Mouse (Mus musculus): ENCODE measurements around the gene Ldlrad1. TPM values are rescaled to one million over a fixed set of nuclear protein-coding genes. Genes with fewer than 3 reads are reported as not detected.

The Ldlrad1 gene
- polyA plus RNA-seq, 1 experiment from 2014 or later, result not detected

GRCm38 (mm10) chr4:107181866-107182265, 27.1 kb upstream of the Ldlrad1 start:
- no peak overlapping the region for H3K4me3 ChIP-seq
- H3K9ac ChIP-seq (replicated peaks), result no peak overlapping the region
- peaks cover 12% of the 10 kb centered on the region for H3K36me3 ChIP-seq
- H3K9me3 ChIP-seq, result no peaks in the 10 kb centered on the region
- peaks cover 27% of the 10 kb centered on the region for H3K4me1 ChIP-seq
- 90% methylated on average over 6 of the region's 6 CpGs for WGBS
- no peak overlapping the region for H3K4me2 ChIP-seq (replicated peaks)
- H3K27ac ChIP-seq (replicated peaks), result no peak overlapping the region
- no peaks in the 10 kb centered on the region for H3K27me3 ChIP-seq
- no peak for ATAC-seq (ENCODE audit: low FRiP score, low read depth)

- Histone ChIP-seq H3K4me3 (no peak overlapping the region), H3K9ac (replicated peaks) (no peak overlapping the region), H3K27me3 (no peaks in the 10 kb centered on the region), H3K27ac (replicated peaks) (no peak overlapping the region), H3K36me3 (peaks cover 20% of the 10 kb centered on the region), H3K4me2 (replicated peaks) (no peak overlapping the region), H3K4me1 (peaks cover 18% of the 10 kb centered on the region), H3K9me3 (no peaks in the 10 kb centered on the region)
- 84% methylated on average over 2 of the region's 2 CpGs for WGBS
- ATAC-seq (ENCODE audit: low FRiP score, low read depth), result no peak
These were observed 26.2 kb upstream of the Ldlrad1 start for GRCm38 (mm10) chr4:107182796-107183195.

GRCm38 (mm10) chr4:107183203-107183602, 25.8 kb upstream of the Ldlrad1 start:
- Histone ChIP-seq H3K27me3 (no peaks in the 10 kb centered on the region), H3K4me2 (replicated peaks) (no peak overlapping the region), H3K9me3 (no peaks in the 10 kb centered on the region), H3K36me3 (peaks cover 24% of the 10 kb centered on the region), H3K27ac (replicated peaks) (no peak overlapping the region), H3K4me3 (no peak overlapping the region), H3K4me1 (peaks cover 18% of the 10 kb centered on the region), H3K9ac (replicated peaks) (no peak overlapping the region)
- no peak for ATAC-seq (ENCODE audit: low FRiP score, low read depth)
- WGBS, result 90% methylated on average over 4 of the region's 4 CpGs

- no peak overlapping the region for H3K4me3 ChIP-seq
- peaks cover 8% of the 10 kb centered on the region for H3K4me1 ChIP-seq
- H3K27me3 ChIP-seq, result no peaks in the 10 kb centered on the region
- H3K27ac ChIP-seq (replicated peaks), result no peak overlapping the region
- 65% methylated on average over 3 of the region's 3 CpGs for WGBS
- peaks cover 46% of the 10 kb centered on the region for H3K36me3 ChIP-seq
- H3K9ac ChIP-seq (replicated peaks), result no peak overlapping the region
- no peak for ATAC-seq (ENCODE audit: low FRiP score, low read depth)
- H3K4me2 ChIP-seq (replicated peaks), result no peak overlapping the region
- H3K9me3 ChIP-seq, result no peaks in the 10 kb centered on the region
These were observed 23.3 kb upstream of the Ldlrad1 start for GRCm38 (mm10) chr4:107185703-107186102.

GRCm38 (mm10) chr4:107193841-107194240, 15.1 kb upstream of the Ldlrad1 start:
- ATAC-seq (ENCODE audit: low FRiP score, low read depth), result no peak
- H3K36me3 ChIP-seq, result peaks cover 76% of the 10 kb centered on the region
- H3K9me3 ChIP-seq, result no peaks in the 10 kb centered on the region
- no peak overlapping the region for H3K4me2 ChIP-seq (replicated peaks)
- H3K4me3 ChIP-seq, result no peak overlapping the region
- WGBS, result 95% methylated on average over 3 of the region's 3 CpGs
- no peak overlapping the region for H3K9ac ChIP-seq (replicated peaks)
- H3K27ac ChIP-seq (replicated peaks), result no peak overlapping the region
- H3K27me3 ChIP-seq, result no peaks in the 10 kb centered on the region
- no peaks in the 10 kb centered on the region for H3K4me1 ChIP-seq

GRCm38 (mm10) chr4:107196454-107196853, 12.5 kb upstream of the Ldlrad1 start:
- Histone ChIP-seq H3K27me3 (no peaks in the 10 kb centered on the region), H3K4me3 (no peak overlapping the region), H3K27ac (replicated peaks) (no peak overlapping the region), H3K9ac (replicated peaks) (no peak overlapping the region), H3K36me3 (peaks cover 80% of the 10 kb centered on the region), H3K4me2 (replicated peaks) (no peak overlapping the region), H3K4me1 (no peaks in the 10 kb centered on the region), H3K9me3 (no peaks in the 10 kb centered on the region)
- WGBS, result 95% methylated on average over 2 of the region's 2 CpGs
- ATAC-seq (ENCODE audit: low FRiP score, low read depth), result no peak

- no peak overlapping the region for H3K27ac ChIP-seq (replicated peaks)
- WGBS, result 95% methylated on average over 5 of the region's 5 CpGs
- H3K4me1 ChIP-seq, result no peaks in the 10 kb centered on the region
- H3K36me3 ChIP-seq, result peaks cover 87% of the 10 kb centered on the region
- no peak overlapping the region for H3K4me3 ChIP-seq
- H3K27me3 ChIP-seq, result no peaks in the 10 kb centered on the region
- H3K9ac ChIP-seq (replicated peaks), result no peak overlapping the region
- H3K9me3 ChIP-seq, result no peaks in the 10 kb centered on the region
- no peak overlapping the region for H3K4me2 ChIP-seq (replicated peaks)
- no peak for ATAC-seq (ENCODE audit: low FRiP score, low read depth)
These were observed 10.9 kb upstream of the Ldlrad1 start for GRCm38 (mm10) chr4:107198072-107198471.

GRCm38 (mm10) chr4:107201779-107202178, 7.2 kb upstream of the Ldlrad1 start:
- ATAC-seq (ENCODE audit: low FRiP score, low read depth), result no peak
- Histone ChIP-seq H3K9me3 (no peaks in the 10 kb centered on the region), H3K4me2 (replicated peaks) (no peak overlapping the region), H3K4me1 (no peaks in the 10 kb centered on the region), H3K27ac (replicated peaks) (no peak overlapping the region), H3K4me3 (no peak overlapping the region), H3K27me3 (no peaks in the 10 kb centered on the region), H3K9ac (replicated peaks) (no peak overlapping the region), H3K36me3 (peaks cover 92% of the 10 kb centered on the region)
- WGBS, result 97% methylated on average over 3 of the region's 3 CpGs

- Histone ChIP-seq H3K27ac (replicated peaks) (no peak overlapping the region), H3K36me3 (peaks cover 91% of the 10 kb centered on the region), H3K27me3 (no peaks in the 10 kb centered on the region), H3K9ac (replicated peaks) (no peak overlapping the region), H3K4me1 (no peaks in the 10 kb centered on the region), H3K4me2 (replicated peaks) (no peak overlapping the region), H3K4me3 (no peak overlapping the region), H3K9me3 (no peaks in the 10 kb centered on the region)
- WGBS, result 90% methylated on average over 7 of the region's 7 CpGs
- ATAC-seq (ENCODE audit: low FRiP score, low read depth), result no peak
These were observed 6.0 kb upstream of the Ldlrad1 start for GRCm38 (mm10) chr4:107203001-107203400.

- WGBS, result 96% methylated on average over 2 of the region's 2 CpGs
- no peak for ATAC-seq (ENCODE audit: low FRiP score, low read depth)
- no peaks in the 10 kb centered on the region for H3K27me3 ChIP-seq
- no peak overlapping the region for H3K4me3 ChIP-seq
- H3K4me2 ChIP-seq (replicated peaks), result no peak overlapping the region
- no peaks in the 10 kb centered on the region for H3K9me3 ChIP-seq
- H3K36me3 ChIP-seq, result peaks cover 53% of the 10 kb centered on the region
- no peak overlapping the region for H3K27ac ChIP-seq (replicated peaks)
- no peaks in the 10 kb centered on the region for H3K4me1 ChIP-seq
- H3K9ac ChIP-seq (replicated peaks), result no peak overlapping the region
These were observed 2.0 kb upstream of the Ldlrad1 start for GRCm38 (mm10) chr4:107207016-107207415.

- no peak overlapping the region for H3K4me3 ChIP-seq
- no peaks in the 10 kb centered on the region for H3K9me3 ChIP-seq
- no peak overlapping the region for H3K9ac ChIP-seq (replicated peaks)
- no peak overlapping the region for H3K4me2 ChIP-seq (replicated peaks)
- no peaks in the 10 kb centered on the region for H3K27me3 ChIP-seq
- H3K36me3 ChIP-seq, result peaks cover 20% of the 10 kb centered on the region; the same call in 1 of the 2 replicates
- ATAC-seq (ENCODE audit: low FRiP score, low read depth), result no peak
- no peaks in the 10 kb centered on the region for H3K4me1 ChIP-seq
- 88% methylated on average over 5 of the region's 5 CpGs for WGBS
- H3K27ac ChIP-seq (replicated peaks), result no peak overlapping the region
These were observed 1.6 kb downstream of the Ldlrad1 start for GRCm38 (mm10) chr4:107210483-107211097.

- H3K36me3 ChIP-seq, result peaks cover 15% of the 10 kb centered on the region; the same call in 1 of the 2 replicates
- ATAC-seq (ENCODE audit: low FRiP score, low read depth), result no peak
- H3K4me1 ChIP-seq, result no peaks in the 10 kb centered on the region
- no peak overlapping the region for H3K27ac ChIP-seq (replicated peaks)
- H3K9me3 ChIP-seq, result no peaks in the 10 kb centered on the region
- no peak overlapping the region for H3K4me3 ChIP-seq
- no peaks in the 10 kb centered on the region for H3K27me3 ChIP-seq
- no peak overlapping the region for H3K4me2 ChIP-seq (replicated peaks)
- 88% methylated on average over 4 of the region's 4 CpGs for WGBS
- H3K9ac ChIP-seq (replicated peaks), result no peak overlapping the region
These were observed 2.5 kb downstream of the Ldlrad1 start for GRCm38 (mm10) chr4:107211465-107211864.

GRCm38 (mm10) chr4:107211936-107212335, 3.0 kb downstream of the Ldlrad1 start:
- WGBS, result 91% methylated on average over 5 of the region's 5 CpGs

More at GRCm38 (mm10) chr4:107211936-107212335, 3.0 kb downstream of the Ldlrad1 start:
- H3K36me3 ChIP-seq, result peaks cover 10% of the 10 kb centered on the region; the same call in 1 of the 2 replicates
- H3K4me1 ChIP-seq, result no peaks in the 10 kb centered on the region
- H3K9ac ChIP-seq (replicated peaks), result no peak overlapping the region
- no peak for ATAC-seq (ENCODE audit: low FRiP score, low read depth)
- H3K9me3 ChIP-seq, result no peaks in the 10 kb centered on the region
- H3K27ac ChIP-seq (replicated peaks), result no peak overlapping the region
- no peaks in the 10 kb centered on the region for H3K27me3 ChIP-seq
- H3K4me2 ChIP-seq (replicated peaks), result no peak overlapping the region
- H3K4me3 ChIP-seq, result no peak overlapping the region

Measured in midbrain, embryonic 12.5 days (tissue).